10 mouse cellular contexts compared by ENCODE assay signal in the genomic region with DNA sequence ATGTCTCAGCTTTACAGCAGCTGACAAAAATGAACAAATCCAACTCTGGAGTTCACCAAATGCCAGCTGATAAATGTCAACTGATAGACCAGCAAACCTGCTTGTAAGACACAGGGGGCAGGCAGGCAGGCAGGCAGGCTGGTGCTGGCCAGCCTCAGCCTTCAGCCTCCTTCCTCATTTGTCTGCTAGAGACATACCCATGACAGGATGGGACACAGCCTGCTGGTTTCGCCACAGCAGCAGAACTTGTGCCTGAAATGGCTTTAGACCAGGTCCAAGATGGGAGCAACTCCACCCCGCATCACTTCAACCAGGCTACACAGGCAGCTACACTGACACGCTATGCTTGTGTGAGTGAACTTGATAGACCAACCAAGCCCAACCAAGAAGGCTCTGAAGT. TPM values are rescaled to one million over a fixed set of nuclear protein-coding genes. Genes with fewer than 3 reads are reported as not detected.
DNase-seq lines count a peak whose midpoint lies in the region; ATAC-seq and TF ChIP-seq lines count a peak whose summit lies in the region.
"Had no signal": no experiment of that assay in that cellular context is flagged by ENCODE, and none has a peak within 500 bp of the region (broad histone marks: within the 10 kb centered on the region; RNA-seq: fewer than 3 reads in every experiment).

No protein-coding gene starts in this region.

- peak overlapping the region; percentile 57 for H3K27ac ChIP-seq in kidney, embryonic 15.5 days
- H3K27ac ChIP-seq in cortical plate, adult 2 months (ENCODE audit: insufficient read depth, low read length), result 0 out of 2 replicates have a peak overlapping the region, but pooled peaks have one; percentile 45
- peak overlapping the region; percentile 93 for H3K27ac ChIP-seq in hindbrain, embryonic 13.5 days
- H3K27ac ChIP-seq in midbrain, embryonic 16.5 days (ENCODE audit: low read length), result peak overlapping the region; percentile 92

- H3K4me2 ChIP-seq in kidney, embryonic 15.5 days, result no peak overlapping the region
- no peak overlapping the region for H3K4me2 ChIP-seq in hindbrain, embryonic 13.5 days
- H3K4me2 ChIP-seq in midbrain, embryonic 16.5 days (ENCODE audit: low read length), result no peak overlapping the region

- TF ChIP-seq CTCF in cortical plate, adult 2 months (IDR thresholded peaks at IDR 0.05; ENCODE audit: extremely low read depth, insufficient read depth, low read length), result no peak

- H3K36me3 ChIP-seq in kidney, embryonic 15.5 days, result peaks cover 32% of the 10 kb centered on the region
- H3K36me3 ChIP-seq in hindbrain, embryonic 13.5 days, result peaks cover 7% of the 10 kb centered on the region; the same call in 1 of the 2 replicates
- H3K36me3 ChIP-seq in midbrain, embryonic 16.5 days (ENCODE audit: control insufficient read depth, insufficient read depth, low read length), result peaks cover 3% of the 10 kb centered on the region

- DNase-seq in kidney, postnatal 4 days, result no peak
- DNase-seq in urinary bladder, adult 18-20 months (ENCODE audit: low spot score in 2 of 2), result no peak
- DNase-seq in cerebellum, postnatal 4 days (ENCODE audit: low spot score in 2 of 2), result no peak
- DNase-seq: lung, adult 18-20 months had no signal

- no peak for ATAC-seq in kidney, embryonic 15.5 days (replicated peaks; ENCODE audit: low FRiP score)
- no peak for ATAC-seq in hindbrain, embryonic 13.5 days (ENCODE audit: low FRiP score)
- no peak for ATAC-seq in midbrain, embryonic 16.5 days
- no peak for ATAC-seq in inflammation-experienced regulatory T-cells, adult 6 months
- ATAC-seq: Patski had no signal

- no peaks in the 10 kb centered on the region for H3K9me3 ChIP-seq in kidney, embryonic 15.5 days (replicated peaks)
- no peaks in the 10 kb centered on the region for H3K9me3 ChIP-seq in hindbrain, embryonic 13.5 days
- H3K9me3 ChIP-seq in midbrain, embryonic 16.5 days (replicated peaks; ENCODE audit: control insufficient read depth, low read length, poor library complexity, severe bottlenecking), result no peaks in the 10 kb centered on the region

- WGBS in kidney, embryonic 15.5 days, result 84% methylated on average over 3 of the region's 3 CpGs
- WGBS in hindbrain, embryonic 13.5 days, result 86% methylated on average over 3 of the region's 3 CpGs
- 79% methylated on average over 3 of the region's 3 CpGs for WGBS in midbrain, embryonic 16.5 days

- H3K4me1 ChIP-seq in kidney, embryonic 15.5 days, result peaks cover 13% of the 10 kb centered on the region
- peaks cover 8% of the 10 kb centered on the region for H3K4me1 ChIP-seq in cortical plate, adult 2 months (ENCODE audit: control insufficient read depth, insufficient read depth, low read length)
- peaks cover 59% of the 10 kb centered on the region for H3K4me1 ChIP-seq in hindbrain, embryonic 13.5 days (replicated peaks)
- H3K4me1 ChIP-seq in midbrain, embryonic 16.5 days (ENCODE audit: control insufficient read depth, insufficient read depth, low read length), result peaks cover 36% of the 10 kb centered on the region

- no peak overlapping the region for H3K9ac ChIP-seq in kidney, embryonic 15.5 days
- H3K9ac ChIP-seq in hindbrain, embryonic 13.5 days, result peak overlapping the region; percentile 35; the same call in 1 of the 2 replicates
- no peak overlapping the region for H3K9ac ChIP-seq in midbrain, embryonic 16.5 days (ENCODE audit: low read depth, low read length)

- H3K4me3 ChIP-seq in kidney, embryonic 15.5 days (replicated peaks), result no peak overlapping the region
- no peak overlapping the region for H3K4me3 ChIP-seq in cortical plate, adult 2 months (ENCODE audit: insufficient read depth, low read length)
- H3K4me3 ChIP-seq in hindbrain, embryonic 13.5 days, result no peak overlapping the region
- no peak overlapping the region for H3K4me3 ChIP-seq in midbrain, embryonic 16.5 days (ENCODE audit: low read depth, low read length)

- no peak for TF ChIP-seq POLR2A in cortical plate, adult 2 months (IDR thresholded peaks at IDR 0.05; ENCODE audit: extremely low read depth, insufficient read depth, low read length)

- H3K27me3 ChIP-seq in kidney, embryonic 15.5 days, result no peaks in the 10 kb centered on the region
- H3K27me3 ChIP-seq in hindbrain, embryonic 13.5 days, result no peaks in the 10 kb centered on the region
- no peaks in the 10 kb centered on the region for H3K27me3 ChIP-seq in midbrain, embryonic 16.5 days (ENCODE audit: control insufficient read depth, insufficient read depth, low read depth, low read length)
- H3K27me3 ChIP-seq: Patski had no signal

RNA-seq across cellular contexts. Expression of gene Slc45a1, which starts 46.2 kb away (rescaled TPM):
- polyA plus RNA-seq in kidney, embryonic 15.5 days (2015; fragmentation: Nextera tagmentation; extraction: Ambion mirVana), result 0.28 and 0.30 TPM in 2 replicates
- 38.6 and 41.8 TPM in 2 replicates for polyA plus RNA-seq in cortical plate, adult 2 months (2012; rRNA removed)
- 24.6 and 30.0 TPM in 2 replicates for polyA plus RNA-seq in hindbrain, embryonic 13.5 days (2015; fragmentation: Nextera tagmentation; extraction: Ambion mirVana)
- 39.7 and 44.7 TPM in 2 replicates for polyA plus RNA-seq in midbrain, embryonic 16.5 days (2015; fragmentation: Nextera tagmentation; extraction: Ambion mirVana)
- polyA plus RNA-seq in inflammation-experienced regulatory T-cells, adult 6 months (2017; shearing (Covaris generic)), result under 1 TPM in 1 of 3 experiments, not detected in 2; 0.15 TPM
- polyA plus RNA-seq: Patski had no signal

Comparison
In these comparisons a context has a peak if more than half of its experiments do, and no peak if none do; other contexts are left out.
1. RNA of gene Slc45a1, which starts 46.2 kb away (polyA plus RNA-seq): 39.7 to 44.7 TPM in midbrain, embryonic 16.5 days, 38.6 to 41.8 TPM in cortical plate, adult 2 months and 24.6 to 30.0 TPM in hindbrain, embryonic 13.5 days; 0.28 to 0.30 TPM in kidney, embryonic 15.5 days and 0.15 TPM in inflammation-experienced regulatory T-cells, adult 6 months; every median in the first group is over 10 times any median in the second.
2. Peak in every context shown above with its lines, with median percentiles within 50 percentile points of each other: H3K27ac ChIP-seq.